ENCODE assay signal across 21 mouse cellular contexts in the genomic region with DNA sequence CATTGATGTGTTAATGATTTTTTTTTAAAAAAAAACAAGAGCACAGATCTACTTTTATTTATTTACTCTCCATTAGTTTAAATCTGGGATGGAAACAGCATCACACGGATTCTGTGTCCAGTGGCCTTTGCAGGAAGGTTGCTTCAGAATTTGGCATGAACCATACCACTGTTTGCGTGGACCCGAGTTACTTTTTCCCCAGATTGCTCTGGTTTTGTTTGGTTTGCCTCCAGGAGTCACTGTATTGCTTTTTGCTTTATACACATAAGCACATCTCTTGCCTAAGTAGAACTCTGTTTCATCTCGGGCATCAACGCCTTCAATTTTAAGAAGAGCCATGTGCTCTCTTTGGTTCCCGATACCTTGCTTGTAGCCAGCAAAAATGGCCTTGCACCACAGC. TPM values are rescaled to one million over a fixed set of nuclear protein-coding genes. Genes with fewer than 3 reads are reported as not detected.
A peak's percentile ranks its signal among the peaks of the same experiment; 100 is the strongest.
DNase-seq lines count a peak whose midpoint lies in the region; TF ChIP-seq lines count a peak whose summit lies in the region.
"Had no signal": no experiment of that assay in that cellular context is flagged by ENCODE, and none has a peak within 500 bp of the region (broad histone marks: within the 10 kb centered on the region; RNA-seq: fewer than 3 reads in every experiment).

No protein-coding gene starts in this region.

- H3K27ac ChIP-seq in liver, adult 2 months (replicated peaks; ENCODE audit: insufficient read depth, low read depth, low read length): no peak overlapping the region

- TF ChIP-seq POLR2A in liver, adult 2 months (IDR thresholded peaks at IDR 0.05; ENCODE audit: extremely low read depth, insufficient read depth, low read length): no peak

- H3K79me2 ChIP-seq in liver, adult 2 months (ENCODE audit: control insufficient read depth, insufficient read depth, low read length): no peaks in the 10 kb centered on the region

- H3K27me3 ChIP-seq in liver, adult 2 months (ENCODE audit: control insufficient read depth, insufficient read depth, low read length): no peaks in the 10 kb centered on the region
- H3K27me3 ChIP-seq: Patski had no signal

- no peak overlapping the region for H3K9ac ChIP-seq in liver, adult 2 months (ENCODE audit: low read depth, low read length)

- peaks cover 6% of the 10 kb centered on the region; the same call in 1 of the 2 replicates for H3K4me1 ChIP-seq in liver, adult 2 months (ENCODE audit: control insufficient read depth, insufficient read depth, low read length)

- WGBS in liver, adult 2 months: 38% methylated on average over 6 of the region's 6 CpGs

- peak; percentile 83 for DNase-seq in liver, adult 2 months (ENCODE audit: extremely low read depth, low read depth, low spot score)
- DNase-seq in liver: no peak
- peak; percentile 81 for DNase-seq in adipocyte (ENCODE audit: low spot score)
- DNase-seq in embryo, embryonic 10.5 days (ENCODE audit: low spot score): no peak
- DNase-seq: adrenal gland, adult 2 months; adrenal gland, adult 8-10 months; adrenal gland, postnatal 10 days; adrenal gland, postnatal 14 days; adrenal gland, postnatal 25 days; adrenal gland, postnatal 36 days; B cell, adult 2 months; cerebellum, adult 11 months; cerebellum, adult 11-12 months; cerebellum, adult 18-20 months; cerebellum, adult 2 months had no signal

- peaks cover 17% of the 10 kb centered on the region for H3K36me3 ChIP-seq in liver, adult 2 months (ENCODE audit: control insufficient read depth, insufficient read depth, low read length)
- H3K36me3 ChIP-seq: G1E had no signal

- H3K4me3 ChIP-seq in liver, adult 2 months (ENCODE audit: insufficient read depth, low read depth, low read length): no peak overlapping the region

- no peak for TF ChIP-seq CTCF in liver, adult 2 months (IDR thresholded peaks at IDR 0.05; ENCODE audit: low read depth, low read length)

RNA-seq across cellular contexts. Expression of a gene that starts 8.2 kb away (rescaled TPM):
- 0.18 and 0.20 TPM in 2 replicates for total RNA-seq in liver, adult 2 months (2014; rRNA removed)
- 0.06 and 0.28 TPM in 2 replicates for polyA plus RNA-seq in liver, adult 2 months (2012; rRNA removed)
- total RNA-seq: adrenal gland, postnatal 14 days; G1E; MEL had no signal
- polyA plus RNA-seq: activated CD4-positive, CD25-positive, alpha-beta regulatory T cell, adult 4 months; CD4-positive, CD25-positive, alpha-beta regulatory T cell, adult 4 months; G1E; Patski had no signal

RNA-seq across cellular contexts. Expression of a gene that starts 26.6 kb away (rescaled TPM):
- 38.3 and 38.6 TPM in 2 replicates for total RNA-seq in liver, adult 2 months (2014; rRNA removed)
- 43.5 and 44.5 TPM in 2 replicates for polyA plus RNA-seq in liver, adult 2 months (2012; rRNA removed)

RNA-seq across cellular contexts. Expression of a gene that starts 27.0 kb away (rescaled TPM):
- total RNA-seq in liver, adult 2 months (2014; rRNA removed): 11.5 and 15.6 TPM in 2 replicates
- 13.1 and 16.6 TPM in 2 replicates for polyA plus RNA-seq in liver, adult 2 months (2012; rRNA removed)

RNA-seq across cellular contexts. Expression of a gene that starts 41.3 kb away (rescaled TPM):
- total RNA-seq in liver, adult 2 months (2014; rRNA removed): under 0.01 TPM in 2 replicates
- polyA plus RNA-seq in liver, adult 2 months (2012; rRNA removed): 0.01 TPM in 2 replicates
- total RNA-seq: CH12.LX, MEL had no signal
- polyA plus RNA-seq: G1E had no signal

RNA-seq across cellular contexts. Expression of a gene that starts 49.0 kb away (rescaled TPM):
- total RNA-seq in liver, adult 2 months (2014; rRNA removed): 11.5 and 13.2 TPM in 2 replicates
- polyA plus RNA-seq in liver, adult 2 months (2012; rRNA removed): 16.6 and 19.4 TPM in 2 replicates

Comparison
In these comparisons a context has a peak if more than half of its experiments do, and no peak if none do; other contexts are left out.
1. DNase-seq: peak in liver, adult 2 months (single experiment) and adipocyte (single experiment); none in liver (single experiment) and embryo, embryonic 10.5 days (single experiment).